Mouse (Mus musculus) cerebellum, postnatal 36 days (tissue): ENCODE results near the gene Fgd3.
A peak's percentile ranks its signal among the peaks of the same experiment; 100 is the strongest.

Source experiments
- DNase-seq, 2 experiments: peaks; one replicate each; pipeline ENCODE4 v3.0.0; 2021 to 2022; ENCODE audit warnings: mixed read lengths in 2 of 2

Gene Fgd3

GRCm38 (mm10) chr13:49214454-49214853 is 105.7 kb downstream of the Fgd3 start:
- no peak for DNase-seq

- peak; percentile 65 to 75 for DNase-seq
These were observed 106.6 kb downstream of the Fgd3 start for GRCm38 (mm10) chr13:49213531-49213932.

GRCm38 (mm10) chr13:49212711-49213500 is 107.2 kb downstream of the Fgd3 start:
- no peak for DNase-seq
